Mouse (Mus musculus) CH12.LX (cell line): Measurements from ENCODE around the gene Khk.

Experiments
- CTCF ChIP-seq, 2 experiments: IDR thresholded peaks in 1 of 2; conservative IDR thresholded peaks in 1 of 2; 2 replicates each; pipeline ENCODE4 v1.5.1; 2011 to 2012; ENCODE audit warnings: low read depth in 2 of 2, low read length in 2 of 2, improper control_type of control experiment in 1 of 2, inconsistent platforms in 1 of 2, mild to moderate bottlenecking in 1 of 2, moderate library complexity in 1 of 2
- EP300 ChIP-seq: IDR thresholded peaks from 2 replicates; pipeline ENCODE4 v1.6.1; 2011; ENCODE audit warnings: low read length, improper control_type of control experiment
- MAFK ChIP-seq: IDR thresholded peaks from 2 replicates; pipeline ENCODE4 v1.6.1; 2011; ENCODE audit warnings: low read length, improper control_type of control experiment; ENCODE audit not compliant: insufficient replicate concordance
- MXI1 ChIP-seq: IDR thresholded peaks from 2 replicates; pipeline ENCODE4 v1.6.1; 2011; ENCODE audit warnings: mild to moderate bottlenecking, low read depth, low read length, improper control_type of control experiment
- NRF1 ChIP-seq: IDR thresholded peaks from 2 replicates; pipeline ENCODE4 v1.6.1; 2014; ENCODE audit warnings: low read depth, mild to moderate bottlenecking, inconsistent platforms, low read length, improper control_type of control experiment, moderate library complexity
- POLR2AphosphoS2 ChIP-seq: IDR thresholded peaks from 2 replicates; pipeline ENCODE4 v1.6.1; 2011; ENCODE audit warnings: low read depth, low read length, improper control_type of control experiment
- SIN3A ChIP-seq: IDR thresholded peaks from 2 replicates; pipeline ENCODE4 v1.6.1; 2012; ENCODE audit warnings: low read length, improper control_type of control experiment, inconsistent platforms
- TCF12 ChIP-seq: IDR thresholded peaks from 2 replicates; pipeline ENCODE4 v1.6.1; 2014; ENCODE audit warnings: low read depth, mild to moderate bottlenecking, inconsistent platforms, low read length, improper control_type of control experiment

- no peak for TF ChIP-seq SIN3A
- TF ChIP-seq NRF1: no peak
- no peak for TF ChIP-seq TCF12
- no peak for TF ChIP-seq POLR2AphosphoS2
- no peak for TF ChIP-seq EP300
- TF ChIP-seq CTCF (conservative IDR thresholded peaks at IDR 0.05 in 1 of 2, IDR thresholded peaks at IDR 0.05 in 1 of 2; ENCODE audit: low read depth in 2 of 2, low read length in 2 of 2): no peak
- TF ChIP-seq MAFK: no peak
- TF ChIP-seq MXI1: no peak
Observed at GRCm38 (mm10) chr5:30944344-30944743, 23.1 kb downstream of the Khk start.
